Mouse (Mus musculus): Measurements from ENCODE around the gene Nsd2. TPM values are rescaled to one million over a fixed set of nuclear protein-coding genes. Genes with fewer than 3 reads are reported as not detected.

Gene Nsd2
- 104 TPM in 2 replicates for polyA plus RNA-seq (2012; rRNA removed)

GRCm38 (mm10) chr5:33819876-33820732, at the start of gene Nsd2:
TSS of gene Nsd2 (plus strand) at chr5:33820725.

GRCm38 (mm10) chr5:33782345-33782998, 38.1 kb upstream of the Nsd2 start, which contains the start of gene Letm1:
TSS of gene Letm1 (minus strand) at chr5:33782817.

GRCm38 (mm10) chr5:33936120-33936707, 115.7 kb downstream of the Nsd2 start, which contains the start of gene Nelfa:
TSS of gene Nelfa (minus strand) at chr5:33936413.

Other genes starting within 250 kb of the Nsd2 start
- 13.9 and 14.2 TPM in 2 replicates for gene Fam53a, start 191.1 kb upstream of the Nsd2 start, polyA plus RNA-seq (2012; rRNA removed)
- gene Gm9903, start 190.8 kb upstream of the Nsd2 start, polyA plus RNA-seq (2012; rRNA removed): 0.62 and 0.64 TPM in 2 replicates
- gene Slbp, start 168.2 kb upstream of the Nsd2 start, polyA plus RNA-seq (2012; rRNA removed): 55.8 and 58.5 TPM in 2 replicates
- gene Tacc3, start 162.6 kb upstream of the Nsd2 start, polyA plus RNA-seq (2012; rRNA removed): 17.2 and 20.2 TPM in 2 replicates
- gene Tmem129, start 162.3 kb upstream of the Nsd2 start, polyA plus RNA-seq (2012; rRNA removed): 27.9 and 29.1 TPM in 2 replicates
- gene Fgfr3, start 99.1 kb upstream of the Nsd2 start, polyA plus RNA-seq (2012; rRNA removed): 54.5 and 60.8 TPM in 2 replicates
- 43.5 and 47.8 TPM in 2 replicates for gene Letm1, start 37.9 kb upstream of the Nsd2 start, polyA plus RNA-seq (2012; rRNA removed)
- gene Nelfa, start 115.7 kb downstream of the Nsd2 start, polyA plus RNA-seq (2012; rRNA removed): 39.1 and 41.6 TPM in 2 replicates
- gene Gm1673, start 162.7 kb downstream of the Nsd2 start, polyA plus RNA-seq (2012; rRNA removed): 560 and 649 TPM in 2 replicates
- 17.2 and 19.2 TPM in 2 replicates for gene Nat8l, start 175.3 kb downstream of the Nsd2 start, polyA plus RNA-seq (2012; rRNA removed)